Mouse (Mus musculus) CH12.LX (cell line): ENCODE measurements around the gene Cwh43. TPM values are rescaled to one million over a fixed set of nuclear protein-coding genes. Genes with fewer than 3 reads are reported as not detected.

ENCODE experiments used
- DNase-seq: peaks from one replicate; pipeline ENCODE4 v3.0.0-alpha.2; 2013; ENCODE audit errors: extremely low read depth
- H3K27ac ChIP-seq: 2 replicates; pipeline ENCODE4 v1.5.1; 2012; ENCODE audit warnings: low read depth, mild to moderate bottlenecking, control low read depth, moderate library complexity; ENCODE audit not compliant: insufficient read depth
- H3K27me3 ChIP-seq: replicated peaks from 2 replicates; pipeline ENCODE3; 2012; ENCODE audit warnings: inconsistent platforms
- H3K36me3 ChIP-seq, 2 experiments: replicated peaks in 1 of 2; 2 replicates each; pipeline versions ENCODE3 to v1.6.1; 2012; ENCODE audit warnings: inconsistent platforms in 1 of 2, low read length in 1 of 2, mild to moderate bottlenecking in 1 of 2, mixed read lengths in 1 of 2, moderate library complexity in 1 of 2; ENCODE audit not compliant: control insufficient read depth in 1 of 2, insufficient read depth in 1 of 2
- H3K4me1 ChIP-seq, 2 experiments: 2 replicates each; pipeline ENCODE4 v1.6.1; 2012; ENCODE audit warnings: inconsistent platforms in 1 of 2, moderate library complexity in 1 of 2; ENCODE audit not compliant: insufficient read depth in 2 of 2, control insufficient read depth in 1 of 2
- H3K4me2 ChIP-seq: 2 replicates; pipeline ENCODE4 v1.6.1; 2012; ENCODE audit warnings: low read depth, mild to moderate bottlenecking, control low read depth; ENCODE audit not compliant: poor library complexity, insufficient read depth, severe bottlenecking
- H3K4me3 ChIP-seq, 3 experiments: fragments of 150-350 bp in 1 of 3; sonication (generic) in 1 of 3; replicated peaks in 1 of 3; 2 replicates each; pipeline versions ENCODE3 to v1.5.1; 2011 to 2012; ENCODE audit warnings: low read depth in 2 of 3, low read length in 2 of 3, mild to moderate bottlenecking in 2 of 3, moderate library complexity in 2 of 3, control low read depth in 1 of 3, improper control_type of control experiment in 1 of 3, inconsistent platforms in 1 of 3, mixed read lengths in 1 of 3; ENCODE audit not compliant: poor library complexity in 1 of 3
- H3K79me2 ChIP-seq: replicated peaks from 2 replicates; pipeline ENCODE4 v1.6.1; 2012; ENCODE audit warnings: mild to moderate bottlenecking, moderate library complexity; ENCODE audit not compliant: control insufficient read depth, poor library complexity, insufficient read depth, severe bottlenecking; ENCODE audit errors: extremely low read depth
- H3K9ac ChIP-seq: 2 replicates; pipeline ENCODE4 v1.6.1; 2012; ENCODE audit warnings: low read depth, mild to moderate bottlenecking, control low read depth, moderate library complexity; ENCODE audit not compliant: insufficient read depth
- H3K9me3 ChIP-seq: replicated peaks from 2 replicates; pipeline ENCODE3; 2012; ENCODE audit warnings: low read length, inconsistent platforms, mixed read lengths
- BHLHE40 ChIP-seq: IDR thresholded peaks from 2 replicates; pipeline ENCODE4 v1.6.1; 2011; ENCODE audit warnings: mild to moderate bottlenecking, low read depth, low read length, improper control_type of control experiment
- CHD1 ChIP-seq: IDR thresholded peaks from 2 replicates; pipeline ENCODE4 v1.6.1; 2012; ENCODE audit warnings: low read depth, low read length, improper control_type of control experiment, inconsistent platforms
- CHD2 ChIP-seq: IDR thresholded peaks from 2 replicates; pipeline ENCODE4 v1.6.1; 2011; ENCODE audit warnings: low read length, improper control_type of control experiment
- ELF1 ChIP-seq: IDR thresholded peaks from 2 replicates; pipeline ENCODE4 v1.6.1; 2014; ENCODE audit warnings: low read depth, mild to moderate bottlenecking, inconsistent platforms, low read length, improper control_type of control experiment
- GABPA ChIP-seq: IDR thresholded peaks from 2 replicates; pipeline ENCODE4 v1.6.1; 2012; ENCODE audit warnings: low read depth, low read length, improper control_type of control experiment, inconsistent platforms; ENCODE audit not compliant: insufficient replicate concordance
- HCFC1 ChIP-seq: IDR thresholded peaks from 2 replicates; pipeline ENCODE4 v1.6.1; 2012; ENCODE audit warnings: low read depth, mild to moderate bottlenecking, inconsistent platforms, low read length, improper control_type of control experiment
- JUND ChIP-seq: conservative IDR thresholded peaks from 2 replicates; pipeline ENCODE4 v1.6.1; 2011; ENCODE audit warnings: low read depth, low read length, improper control_type of control experiment
- KAT2A ChIP-seq: IDR thresholded peaks from 2 replicates; pipeline ENCODE4 v1.6.1; 2012; ENCODE audit warnings: low read length, improper control_type of control experiment, inconsistent platforms; ENCODE audit not compliant: insufficient replicate concordance
- MAX ChIP-seq: IDR thresholded peaks from 2 replicates; pipeline ENCODE4 v1.6.1; 2011; ENCODE audit warnings: low read length, improper control_type of control experiment
- MEF2A ChIP-seq: IDR thresholded peaks from 2 replicates; pipeline ENCODE4 v1.6.1; 2014; ENCODE audit warnings: low read depth, mild to moderate bottlenecking, inconsistent platforms, low read length, improper control_type of control experiment, borderline replicate concordance
- MXI1 ChIP-seq: IDR thresholded peaks from 2 replicates; pipeline ENCODE4 v1.6.1; 2011; ENCODE audit warnings: mild to moderate bottlenecking, low read depth, low read length, improper control_type of control experiment
- NRF1 ChIP-seq: IDR thresholded peaks from 2 replicates; pipeline ENCODE4 v1.6.1; 2014; ENCODE audit warnings: low read depth, mild to moderate bottlenecking, inconsistent platforms, low read length, improper control_type of control experiment, moderate library complexity
- POLR2A ChIP-seq: IDR thresholded peaks from 2 replicates; pipeline ENCODE4 v1.6.1; 2011; ENCODE audit warnings: low read depth, mild to moderate bottlenecking, improper control_type of control experiment, low read length
- UBTF ChIP-seq: IDR thresholded peaks from 2 replicates; pipeline ENCODE4 v1.6.1; 2012; ENCODE audit warnings: low read depth, mild to moderate bottlenecking, inconsistent platforms, low read length, improper control_type of control experiment, moderate library complexity
- ZC3H11A ChIP-seq: IDR thresholded peaks from 2 replicates; pipeline ENCODE4 v1.6.1; 2012; ENCODE audit warnings: low read depth, mild to moderate bottlenecking, inconsistent platforms, low read length, improper control_type of control experiment
- ZMIZ1 ChIP-seq: IDR thresholded peaks from 2 replicates; pipeline ENCODE4 v1.6.1; 2012; ENCODE audit warnings: low read depth, mild to moderate bottlenecking, inconsistent platforms, low read length, improper control_type of control experiment
- dilution Hi-C: fragments of 300-500 bp; cut with MboI; formaldehyde crosslinking; loops from 2 replicates; pipeline ENCODE4 v1.14.3; 2020; ENCODE audit warnings: low sequenced_read_pairs; ENCODE audit not compliant: extremely low pct_unique_long_range_greater_than_20kb, extremely low pct_ligation_motif_present
- in situ Hi-C: fragments of 300-500 bp; cut with MboI; formaldehyde crosslinking; loops from 3 replicates; pipeline ENCODE4 v1.14.3; 2019; ENCODE audit warnings: low sequenced_read_pairs, low pct_ligation_motif_present, low pct_unique_long_range_greater_than_20kb, mixed read lengths
- polyA plus RNA-seq: library from polyadenylated mRNA; unstranded; fragments of >175 nt; gene quantifications from 2 replicates; pipeline ENCODE4 v1.2.1, GENCODE M21; 2012; ENCODE audit warnings: low read depth; ENCODE audit not compliant: insufficient read length
- total RNA-seq, 2 experiments: library from RNA; depleted of rRNA; stranded (reverse); fragments of 300-350 nt in 1 of 2; fragments of >200 nt in 1 of 2; gene quantifications; 2 replicates each; pipeline ENCODE4 v1.2.3; 2012 to 2014

Gene Cwh43
- total and polyA plus RNA-seq, 3 experiments, result not detected

GRCm38 (mm10) chr5:73489915-73490314 is 84.0 kb downstream of the Cwh43 start:
- no peak for DNase-seq
- Histone ChIP-seq H3K27me3 (no peaks in the 10 kb centered on the region), H3K9me3 (no peaks in the 10 kb centered on the region), H3K9ac (peak overlapping the region; percentile 19; the same call in 1 of the 2 replicates), H3K4me2 (peak overlapping the region; percentile 60), H3K4me1 (peaks cover 3 to 12% of the 10 kb centered on the region in 2 experiments; a peak in 3 of 4 replicates), H3K36me3 (no peaks in the 10 kb centered on the region), H3K4me3 (peak overlapping the region in 2 of 3 experiments; percentile 26 to 81), H3K27ac (no peak overlapping the region), H3K79me2 (no peaks in the 10 kb centered on the region)
- dilution Hi-C loops (no loop called here), in situ Hi-C loops (no loop called here)
- no peak for TF ChIP-seq POLR2A
- TF ChIP-seq MEF2A, result no peak

- Histone ChIP-seq H3K9me3 (no peaks in the 10 kb centered on the region), H3K79me2 (no peaks in the 10 kb centered on the region), H3K27ac (no peak overlapping the region), H3K9ac (0 out of 2 replicates have a peak overlapping the region, but pooled peaks have one; percentile 19), H3K4me2 (peak overlapping the region; percentile 60), H3K4me1 (peaks cover 3 to 12% of the 10 kb centered on the region in 2 experiments; a peak in 3 of 4 replicates), H3K4me3 (peak overlapping the region; percentile 74 to 95 (median 81)), H3K27me3 (no peaks in the 10 kb centered on the region), H3K36me3 (no peaks in the 10 kb centered on the region)
- dilution Hi-C loops, result no loop called here
- in situ Hi-C loops, result no loop called here
- TF ChIP-seq UBTF (peak; percentile 61; the same call in 1 of the 2 replicates), NRF1 (peak; percentile 42; the same call in 1 of the 2 replicates), HCFC1 (peak; percentile 49), GABPA (no peak), KAT2A (0 out of 2 replicates have a peak, but pooled peaks have one; percentile 28), BHLHE40 (no peak), ZC3H11A (no peak), MAX (0 out of 2 replicates have a peak, but pooled peaks have one; percentile 44), JUND (no peak), CHD2 (peak; percentile 94), ELF1 (peak; percentile 39; the same call in 1 of the 2 replicates), ZMIZ1 (peak; percentile 25; the same call in 1 of the 2 replicates), MXI1 (peak; percentile 60), CHD1 (no peak)
- DNase-seq, result peak; percentile 98
Measured at GRCm38 (mm10) chr5:73490596-73491073, 84.8 kb downstream of the Cwh43 start.
